8 mouse cellular contexts compared by ENCODE assay signal in genomic region chr3:36330656-36331055, GRCm38 (mm10).
A peak's percentile ranks its signal among the peaks of the same experiment; 100 is the strongest.
DNase-seq lines count a peak whose midpoint lies in the region; ATAC-seq and TF ChIP-seq lines count a peak whose summit lies in the region.

No protein-coding gene starts in this region.

- no peaks in the 10 kb centered on the region; the same call in 1 of the 2 replicates for H3K4me1 ChIP-seq in kidney, adult 2 months (ENCODE audit: control insufficient read depth, insufficient read depth, low read length)
- H3K4me1 ChIP-seq in kidney, embryonic 15.5 days = no peaks in the 10 kb centered on the region
- no peaks in the 10 kb centered on the region for H3K4me1 ChIP-seq in E14TG2a.4 (replicated peaks; ENCODE audit: low read depth, low read length)
- H3K4me1 ChIP-seq in small intestine, adult 2 months (ENCODE audit: control insufficient read depth, insufficient read depth, insufficient read length, low read length) = no peaks in the 10 kb centered on the region

- TF ChIP-seq POLR2A in kidney, adult 2 months (IDR thresholded peaks at IDR 0.05; ENCODE audit: low read depth, low read length) = no peak
- no peak for TF ChIP-seq POLR2A in small intestine, adult 2 months (IDR thresholded peaks at IDR 0.05; ENCODE audit: low read depth, low read length)

- no peaks in the 10 kb centered on the region for H3K9me3 ChIP-seq in kidney, embryonic 15.5 days (replicated peaks)
- no peaks in the 10 kb centered on the region for H3K9me3 ChIP-seq in E14TG2a.4 (ENCODE audit: low read length)

- WGBS in kidney, adult 2 months = 36% methylated on average over 9 of the region's 9 CpGs
- 43% methylated on average over 9 of the region's 9 CpGs for WGBS in kidney, embryonic 15.5 days
- WGBS in small intestine, adult 2 months = 26% methylated on average over 9 of the region's 9 CpGs

- H3K27me3 ChIP-seq in kidney, adult 2 months (replicated peaks; ENCODE audit: control insufficient read depth, insufficient read depth, low read length) = no peaks in the 10 kb centered on the region
- H3K27me3 ChIP-seq in kidney, embryonic 15.5 days = no peaks in the 10 kb centered on the region
- H3K27me3 ChIP-seq in E14TG2a.4 (ENCODE audit: insufficient read depth, low read length) = no peaks in the 10 kb centered on the region; the same call in 1 of the 2 replicates
- no peaks in the 10 kb centered on the region for H3K27me3 ChIP-seq in small intestine, adult 2 months (ENCODE audit: control insufficient read depth, insufficient read depth, low read length)

- no peak overlapping the region for H3K4me2 ChIP-seq in kidney, embryonic 15.5 days

- H3K4me3 ChIP-seq in kidney, adult 2 months (ENCODE audit: insufficient read depth, low read depth, low read length) = no peak overlapping the region
- no peak overlapping the region for H3K4me3 ChIP-seq in kidney, embryonic 15.5 days (replicated peaks)
- H3K4me3 ChIP-seq in E14TG2a.4 (replicated peaks; ENCODE audit: low read length) = no peak overlapping the region
- no peak overlapping the region for H3K4me3 ChIP-seq in small intestine, adult 2 months (ENCODE audit: low read depth, low read length)

- peak; percentile 81 for TF ChIP-seq CTCF in kidney, adult 2 months (conservative IDR thresholded peaks at IDR 0.05; ENCODE audit: insufficient read depth, insufficient read length, low read depth, low read length)
- TF ChIP-seq CTCF in E14TG2a.4 (conservative IDR thresholded peaks at IDR 0.05; ENCODE audit: low read length) = peak; percentile 58
- peak; percentile 38; the same call in 1 of the 2 replicates for TF ChIP-seq CTCF in small intestine, adult 2 months (IDR thresholded peaks at IDR 0.05; ENCODE audit: extremely low read depth, insufficient read length, insufficient replicate concordance, low read depth, low read length)

- peak; percentile 42 for DNase-seq in kidney, adult 2 months
- DNase-seq in adrenal gland, adult (ENCODE audit: inconsistent age in 2 of 2, low spot score in 1 of 2) = peak; percentile 33 to 74
- peak; percentile 30 for DNase-seq in embryo, embryonic 11.5 days (ENCODE audit: low read depth, low spot score)
- DNase-seq in kidney, postnatal 4 days = peak; percentile 61 to 68
- DNase-seq in urinary bladder, postnatal 36 days (ENCODE audit: low spot score in 2 of 2) = no peak

- ATAC-seq in kidney, embryonic 15.5 days (replicated peaks; ENCODE audit: low FRiP score) = no peak

- no peaks in the 10 kb centered on the region for H3K36me3 ChIP-seq in kidney, adult 2 months (ENCODE audit: control insufficient read depth, insufficient read depth, low read length)
- no peaks in the 10 kb centered on the region for H3K36me3 ChIP-seq in kidney, embryonic 15.5 days
- no peaks in the 10 kb centered on the region for H3K36me3 ChIP-seq in E14TG2a.4 (ENCODE audit: insufficient read depth, low read length)
- no peaks in the 10 kb centered on the region for H3K36me3 ChIP-seq in small intestine, adult 2 months (ENCODE audit: control insufficient read depth, insufficient read depth, low read length)

- H3K27ac ChIP-seq in kidney, adult 2 months (ENCODE audit: insufficient read depth, low read depth, low read length) = no peak overlapping the region
- H3K27ac ChIP-seq in kidney, embryonic 15.5 days = no peak overlapping the region
- H3K27ac ChIP-seq in small intestine, adult 2 months (ENCODE audit: insufficient read depth, low read depth, low read length) = no peak overlapping the region

- no peak overlapping the region for H3K9ac ChIP-seq in kidney, embryonic 15.5 days

Comparison
In these comparisons a context has a peak if more than half of its experiments do, and no peak if none do; other contexts are left out.
1. DNase-seq: peak in kidney, adult 2 months (single experiment), adrenal gland, adult (2 of 2), embryo, embryonic 11.5 days (single experiment) and kidney, postnatal 4 days (2 of 2); none in urinary bladder, postnatal 36 days (0 of 2).
2. Peak in every context shown above with its lines, with median percentiles within 50 percentile points of each other: CTCF ChIP-seq.